Mouse (Mus musculus): Measurements from ENCODE around the gene Bcl7b. TPM values are rescaled to one million over a fixed set of nuclear protein-coding genes. Genes with fewer than 3 reads are reported as not detected.

The Bcl7b gene
- polyA plus RNA-seq, 1 experiment from 2014 or later: 48.0 TPM

DNA sequence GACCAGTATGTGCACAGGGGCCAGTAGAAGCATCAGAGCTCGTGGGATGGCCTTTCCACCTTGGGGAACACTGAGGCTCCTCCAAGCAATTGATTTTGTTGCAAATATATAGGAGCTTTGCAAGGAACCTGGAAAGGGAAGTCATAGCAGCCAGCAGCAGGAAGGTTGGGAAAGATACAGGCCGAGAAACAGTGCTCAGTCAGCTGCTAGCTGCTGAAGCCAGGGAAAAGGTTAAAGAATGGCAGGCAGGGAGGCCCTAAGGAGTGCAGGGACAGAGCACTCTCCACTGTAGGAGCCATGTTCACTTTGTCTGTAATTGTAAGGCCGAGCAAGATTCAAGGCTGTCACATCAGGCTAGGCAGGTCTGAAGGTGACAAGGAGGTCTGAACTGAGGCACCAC is 10.4 kb downstream of the Bcl7b start:
- H3K27me3 ChIP-seq (replicated peaks; ENCODE audit: control insufficient read depth, insufficient read depth, low read length): no peaks in the 10 kb centered on the region
- H3K4me1 ChIP-seq (replicated peaks; ENCODE audit: control insufficient read depth, insufficient read depth, low read length): no peaks in the 10 kb centered on the region
- H3K9ac ChIP-seq (ENCODE audit: low read length): no peak overlapping the region
- H3K9me3 ChIP-seq (ENCODE audit: control insufficient read depth, low read length): no peaks in the 10 kb centered on the region
- no peak for DNase-seq (ENCODE audit: low spot score)
- H3K36me3 ChIP-seq (ENCODE audit: control insufficient read depth, insufficient read depth, low read length): peaks cover 81% of the 10 kb centered on the region
- no peak overlapping the region for H3K4me2 ChIP-seq (ENCODE audit: low read length)
- no peak for ATAC-seq (replicated peaks; ENCODE audit: low FRiP score, low TSS enrichment, low read depth)
- WGBS: 75% methylated on average over 3 of the region's 3 CpGs
- H3K27ac ChIP-seq (ENCODE audit: low read depth): no peak overlapping the region
- no peak overlapping the region for H3K4me3 ChIP-seq (ENCODE audit: low read depth, low read length)

DNA sequence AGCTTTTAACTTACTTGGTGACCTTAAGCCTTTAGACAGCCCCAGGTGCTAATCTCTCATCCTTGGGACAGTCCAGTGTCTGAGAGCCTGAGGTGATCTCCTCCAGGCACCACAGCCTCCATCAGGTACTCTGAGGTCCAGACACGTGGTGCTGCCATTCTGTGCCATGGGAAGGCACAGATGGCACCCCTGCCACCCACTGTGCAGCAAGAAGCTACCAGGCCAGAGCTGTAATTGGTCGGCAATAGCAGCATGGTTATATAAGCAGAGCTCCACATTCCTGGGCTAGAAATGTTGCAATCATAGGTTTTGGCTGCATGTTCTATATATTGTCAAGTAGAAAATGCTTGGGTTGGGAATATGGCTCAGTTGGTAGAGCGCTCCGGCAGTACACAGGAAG is 10.9 kb downstream of the Bcl7b start:
- Histone ChIP-seq H3K27me3 (replicated peaks; ENCODE audit: control insufficient read depth, insufficient read depth, low read length) (no peaks in the 10 kb centered on the region), H3K4me2 (ENCODE audit: low read length) (no peak overlapping the region), H3K4me1 (replicated peaks; ENCODE audit: control insufficient read depth, insufficient read depth, low read length) (no peaks in the 10 kb centered on the region), H3K4me3 (ENCODE audit: low read depth, low read length) (no peak overlapping the region), H3K9ac (ENCODE audit: low read length) (no peak overlapping the region), H3K9me3 (ENCODE audit: control insufficient read depth, low read length) (no peaks in the 10 kb centered on the region), H3K27ac (ENCODE audit: low read depth) (no peak overlapping the region), H3K36me3 (ENCODE audit: control insufficient read depth, insufficient read depth, low read length) (peaks cover 76% of the 10 kb centered on the region)
- 92% methylated on average over 4 of the region's 4 CpGs for WGBS
- ATAC-seq (replicated peaks; ENCODE audit: low FRiP score, low TSS enrichment, low read depth): no peak
- DNase-seq (ENCODE audit: low spot score): no peak

DNA sequence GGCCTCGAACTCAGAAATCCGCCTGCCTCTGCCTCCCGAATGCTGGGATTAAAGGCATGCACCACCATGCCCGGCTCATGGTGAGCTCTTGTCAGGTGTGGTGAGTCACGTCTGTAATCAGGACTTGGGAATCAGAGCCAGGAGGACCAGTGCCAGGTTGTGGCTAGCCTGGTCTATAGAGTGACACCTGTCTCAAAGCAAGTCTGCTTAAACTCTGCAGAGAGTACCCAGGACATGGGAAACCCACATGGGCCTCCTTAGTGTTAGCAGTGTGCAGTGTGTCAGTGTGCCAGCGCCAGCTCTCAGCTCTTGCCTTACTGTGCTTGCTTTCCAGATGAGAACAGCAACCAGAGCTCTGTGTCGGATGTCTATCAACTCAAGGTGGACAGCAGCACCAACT is 11.5 kb downstream of the Bcl7b start:
- 95% methylated on average over 6 of the region's 7 CpGs for WGBS
- ATAC-seq (replicated peaks; ENCODE audit: low FRiP score, low TSS enrichment, low read depth): no peak
- Histone ChIP-seq H3K9me3 (ENCODE audit: control insufficient read depth, low read length) (0 out of 2 replicates have a peak, but pooled peaks cover 2% of the 10 kb centered on the region), H3K4me2 (ENCODE audit: low read length) (no peak overlapping the region), H3K27me3 (replicated peaks; ENCODE audit: control insufficient read depth, insufficient read depth, low read length) (no peaks in the 10 kb centered on the region), H3K36me3 (ENCODE audit: control insufficient read depth, insufficient read depth, low read length) (peaks cover 71% of the 10 kb centered on the region), H3K9ac (ENCODE audit: low read length) (no peak overlapping the region), H3K4me3 (ENCODE audit: low read depth, low read length) (no peak overlapping the region), H3K27ac (ENCODE audit: low read depth) (no peak overlapping the region), H3K4me1 (replicated peaks; ENCODE audit: control insufficient read depth, insufficient read depth, low read length) (no peaks in the 10 kb centered on the region)
- DNase-seq (ENCODE audit: low spot score): no peak

DNA sequence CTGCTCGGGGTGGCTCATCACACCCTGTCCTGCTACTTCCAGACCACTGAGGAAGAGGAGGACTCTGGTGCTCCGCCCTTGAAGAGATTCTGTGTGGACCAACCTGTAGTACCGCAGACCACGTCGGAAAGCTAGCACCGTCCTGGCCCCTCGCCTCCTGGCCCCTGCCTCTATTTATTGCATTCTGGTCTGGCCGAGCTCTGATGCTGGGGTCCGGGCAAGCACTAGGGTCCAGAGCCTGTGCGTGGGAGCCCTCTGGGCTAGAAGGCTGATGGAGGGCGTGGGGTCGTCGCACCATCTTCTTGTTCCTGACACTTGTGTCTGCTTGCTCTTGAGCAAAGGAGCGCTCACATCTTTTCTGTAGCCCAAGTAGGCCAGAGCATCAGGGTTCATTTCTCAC is 12.7 kb downstream of the Bcl7b start:
- Histone ChIP-seq H3K4me2 (ENCODE audit: low read length) (no peak overlapping the region), H3K9ac (ENCODE audit: low read length) (no peak overlapping the region), H3K4me3 (ENCODE audit: low read depth, low read length) (no peak overlapping the region), H3K4me1 (replicated peaks; ENCODE audit: control insufficient read depth, insufficient read depth, low read length) (no peaks in the 10 kb centered on the region), H3K36me3 (ENCODE audit: control insufficient read depth, insufficient read depth, low read length) (peaks cover 64% of the 10 kb centered on the region), H3K9me3 (ENCODE audit: control insufficient read depth, low read length) (0 out of 2 replicates have a peak, but pooled peaks cover 5% of the 10 kb centered on the region), H3K27ac (ENCODE audit: low read depth) (no peak overlapping the region), H3K27me3 (replicated peaks; ENCODE audit: control insufficient read depth, insufficient read depth, low read length) (no peaks in the 10 kb centered on the region)
- ATAC-seq (replicated peaks; ENCODE audit: low FRiP score, low TSS enrichment, low read depth) (no peak), DNase-seq (ENCODE audit: low spot score) (no peak)
- 95% methylated on average over 14 of the region's 14 CpGs for WGBS

DNA sequence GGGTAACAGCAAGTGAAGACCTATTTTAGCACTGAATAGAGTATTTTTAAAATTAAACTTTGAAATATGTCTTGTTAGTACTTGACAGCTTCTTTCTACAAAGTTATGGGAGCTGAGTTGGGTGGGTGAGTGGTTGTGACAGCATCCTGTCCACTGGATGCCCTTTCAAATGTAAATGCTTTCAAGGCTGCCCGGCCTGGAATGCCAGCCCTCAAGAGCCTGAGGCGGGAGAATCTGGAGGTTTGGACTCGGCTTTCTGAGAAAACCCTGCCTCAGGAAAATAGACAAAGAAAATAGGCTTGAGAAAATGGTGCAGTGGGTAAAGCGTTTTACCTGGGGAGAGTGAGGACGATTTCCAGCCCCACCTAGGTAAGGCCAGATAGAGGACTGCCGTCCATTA is 13.7 kb downstream of the Bcl7b start:
- Histone ChIP-seq H3K4me1 (replicated peaks; ENCODE audit: control insufficient read depth, insufficient read depth, low read length) (no peaks in the 10 kb centered on the region), H3K4me2 (ENCODE audit: low read length) (no peak overlapping the region), H3K27ac (ENCODE audit: low read depth) (no peak overlapping the region), H3K9me3 (ENCODE audit: control insufficient read depth, low read length) (0 out of 2 replicates have a peak, but pooled peaks cover 5% of the 10 kb centered on the region), H3K27me3 (replicated peaks; ENCODE audit: control insufficient read depth, insufficient read depth, low read length) (no peaks in the 10 kb centered on the region), H3K36me3 (ENCODE audit: control insufficient read depth, insufficient read depth, low read length) (peaks cover 56% of the 10 kb centered on the region), H3K4me3 (ENCODE audit: low read depth, low read length) (no peak overlapping the region), H3K9ac (ENCODE audit: low read length) (no peak overlapping the region)
- WGBS: 87% methylated on average over 6 of the region's 6 CpGs
- no peak for DNase-seq (ENCODE audit: low spot score)
- ATAC-seq (replicated peaks; ENCODE audit: low FRiP score, low TSS enrichment, low read depth): no peak

DNA sequence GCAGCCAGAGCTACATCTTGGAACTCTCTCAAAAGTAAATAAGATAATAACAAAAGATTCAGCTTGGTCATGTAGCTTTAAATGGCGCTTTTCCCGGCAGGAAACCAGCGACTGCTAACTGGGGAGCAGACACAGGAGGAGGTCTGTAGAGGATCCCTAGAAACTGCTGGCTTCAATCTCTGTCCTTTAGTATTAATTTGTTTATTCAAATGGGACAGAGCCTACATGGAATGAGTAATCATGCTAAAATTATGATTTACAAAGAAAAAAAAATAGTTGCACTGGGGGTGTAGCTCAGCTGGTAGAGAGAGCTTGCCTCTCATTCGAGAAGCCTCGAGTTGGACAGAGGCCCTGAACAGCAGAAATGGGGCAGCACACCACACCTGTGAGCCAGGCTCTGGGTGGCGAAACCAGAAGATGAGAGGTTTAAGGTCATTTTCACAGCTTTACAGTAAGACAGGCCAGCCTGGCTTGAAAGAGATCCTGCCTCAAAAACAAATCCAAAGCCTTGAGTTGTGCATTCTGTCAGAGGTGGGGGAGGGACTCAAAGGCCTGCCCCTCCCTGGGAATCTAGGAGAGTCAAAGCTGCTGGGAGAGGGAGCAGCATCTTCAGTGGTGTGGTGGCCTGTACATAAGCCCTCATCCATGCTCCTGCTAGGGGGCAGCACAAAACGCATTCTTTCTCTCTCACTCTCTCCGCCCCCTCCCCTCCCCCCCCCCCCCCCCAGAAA is 15.2 kb downstream of the Bcl7b start:
- Histone ChIP-seq H3K36me3 (ENCODE audit: control insufficient read depth, insufficient read depth, low read length) (peaks cover 41% of the 10 kb centered on the region), H3K9ac (ENCODE audit: low read length) (no peak overlapping the region), H3K9me3 (ENCODE audit: control insufficient read depth, low read length) (0 out of 2 replicates have a peak, but pooled peaks cover 5% of the 10 kb centered on the region), H3K27ac (ENCODE audit: low read depth) (peak overlapping the region; percentile 44; the same call in 1 of the 2 replicates), H3K27me3 (replicated peaks; ENCODE audit: control insufficient read depth, insufficient read depth, low read length) (no peaks in the 10 kb centered on the region), H3K4me3 (ENCODE audit: low read depth, low read length) (no peak overlapping the region), H3K4me1 (replicated peaks; ENCODE audit: control insufficient read depth, insufficient read depth, low read length) (no peaks in the 10 kb centered on the region), H3K4me2 (ENCODE audit: low read length) (no peak overlapping the region)
- 47% methylated on average over 8 of the region's 8 CpGs for WGBS
- ATAC-seq (replicated peaks; ENCODE audit: low FRiP score, low TSS enrichment, low read depth) (no peak), DNase-seq (ENCODE audit: low spot score) (no peak)

DNA sequence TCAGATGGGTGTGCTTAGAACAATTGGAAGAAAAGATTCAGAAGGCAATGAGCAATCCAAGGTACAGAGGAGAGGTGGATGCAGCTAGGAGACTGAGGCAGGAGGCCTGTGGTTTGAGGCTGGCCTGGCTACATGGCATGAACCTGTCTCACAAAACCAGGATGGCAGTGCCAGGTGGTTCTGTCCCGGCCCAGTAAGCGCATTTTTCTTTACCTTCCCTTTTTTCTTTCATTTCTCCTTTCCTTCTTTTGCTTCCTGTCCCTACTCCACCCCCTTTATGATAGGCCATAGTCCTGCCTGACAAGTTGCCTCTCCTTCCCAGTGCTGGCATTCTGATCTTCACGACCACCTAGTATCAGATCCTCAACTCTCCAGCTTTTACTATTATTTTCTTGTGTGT is 16.9 kb downstream of the Bcl7b start:
- 97% methylated on average over 3 of the region's 3 CpGs for WGBS
- H3K36me3 ChIP-seq (ENCODE audit: control insufficient read depth, insufficient read depth, low read length): peaks cover 28% of the 10 kb centered on the region
- 0 out of 2 replicates have a peak, but pooled peaks cover 5% of the 10 kb centered on the region for H3K9me3 ChIP-seq (ENCODE audit: control insufficient read depth, low read length)
- H3K4me2 ChIP-seq (ENCODE audit: low read length): no peak overlapping the region
- H3K4me3 ChIP-seq (ENCODE audit: low read depth, low read length): no peak overlapping the region
- no peak overlapping the region for H3K27ac ChIP-seq (ENCODE audit: low read depth)
- H3K27me3 ChIP-seq (replicated peaks; ENCODE audit: control insufficient read depth, insufficient read depth, low read length): no peaks in the 10 kb centered on the region
- DNase-seq (ENCODE audit: low spot score): no peak
- no peak for ATAC-seq (replicated peaks; ENCODE audit: low FRiP score, low TSS enrichment, low read depth)
- H3K4me1 ChIP-seq (replicated peaks; ENCODE audit: control insufficient read depth, insufficient read depth, low read length): peaks cover 14% of the 10 kb centered on the region
- H3K9ac ChIP-seq (ENCODE audit: low read length): no peak overlapping the region

DNA sequence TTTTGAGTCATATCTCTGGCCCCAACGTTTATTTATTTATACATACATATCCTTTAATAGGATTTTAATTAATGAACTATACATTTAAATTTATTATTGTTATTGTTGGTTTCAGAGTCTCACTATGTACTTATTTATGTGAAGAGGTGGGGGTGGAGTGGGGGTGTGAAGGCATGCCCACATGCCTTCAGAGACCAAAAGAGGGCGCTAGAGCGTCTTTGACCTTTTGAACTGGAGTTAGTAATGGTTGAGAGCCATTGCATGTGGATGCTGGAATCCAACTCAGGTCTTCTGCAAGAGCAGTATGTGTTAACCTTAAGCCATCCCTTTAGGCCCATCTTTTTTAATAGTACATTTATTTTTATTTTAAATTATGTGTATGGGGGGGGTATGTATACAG is 17.5 kb downstream of the Bcl7b start:
- no peak for DNase-seq (ENCODE audit: low spot score)
- no peak for ATAC-seq (replicated peaks; ENCODE audit: low FRiP score, low TSS enrichment, low read depth)
- WGBS: 31% methylated on average over 3 of the region's 3 CpGs
- H3K9me3 ChIP-seq (ENCODE audit: control insufficient read depth, low read length): 0 out of 2 replicates have a peak, but pooled peaks cover 5% of the 10 kb centered on the region
- H3K4me2 ChIP-seq (ENCODE audit: low read length): no peak overlapping the region
- no peak overlapping the region for H3K9ac ChIP-seq (ENCODE audit: low read length)
- H3K36me3 ChIP-seq (ENCODE audit: control insufficient read depth, insufficient read depth, low read length): peaks cover 26% of the 10 kb centered on the region
- H3K27me3 ChIP-seq (replicated peaks; ENCODE audit: control insufficient read depth, insufficient read depth, low read length): no peaks in the 10 kb centered on the region
- H3K4me1 ChIP-seq (replicated peaks; ENCODE audit: control insufficient read depth, insufficient read depth, low read length): peaks cover 16% of the 10 kb centered on the region
- H3K27ac ChIP-seq (ENCODE audit: low read depth): no peak overlapping the region
- no peak overlapping the region for H3K4me3 ChIP-seq (ENCODE audit: low read depth, low read length)

DNA sequence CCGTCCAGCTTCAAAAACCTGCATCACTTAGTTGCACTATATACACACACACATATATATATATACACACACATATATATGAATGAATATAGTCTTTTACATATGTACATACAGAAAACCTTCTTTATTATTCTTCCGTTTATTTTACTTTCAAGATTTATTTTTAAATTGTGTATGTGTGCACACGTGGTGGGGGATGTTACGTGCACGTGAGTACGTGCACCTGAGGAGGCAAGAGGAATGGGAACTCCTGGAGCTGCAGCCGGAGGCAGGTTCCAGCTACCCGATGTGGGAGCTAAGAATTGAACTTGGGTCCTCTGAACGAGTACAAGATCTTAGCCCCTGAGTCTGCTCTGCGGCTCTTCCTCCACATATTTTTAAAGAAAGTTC is 18.1 kb downstream of the Bcl7b start:
- DNase-seq (ENCODE audit: low spot score): no peak
- ATAC-seq (replicated peaks; ENCODE audit: low FRiP score, low TSS enrichment, low read depth): peak; percentile 21
- Histone ChIP-seq H3K9ac (ENCODE audit: low read length) (peak overlapping the region; percentile 97), H3K4me1 (replicated peaks; ENCODE audit: control insufficient read depth, insufficient read depth, low read length) (peaks cover 16% of the 10 kb centered on the region), H3K27ac (ENCODE audit: low read depth) (peak overlapping the region; percentile 96), H3K4me2 (ENCODE audit: low read length) (peak overlapping the region; percentile 66), H3K36me3 (ENCODE audit: control insufficient read depth, insufficient read depth, low read length) (peaks cover 26% of the 10 kb centered on the region), H3K9me3 (ENCODE audit: control insufficient read depth, low read length) (0 out of 2 replicates have a peak, but pooled peaks cover 5% of the 10 kb centered on the region), H3K27me3 (replicated peaks; ENCODE audit: control insufficient read depth, insufficient read depth, low read length) (no peaks in the 10 kb centered on the region), H3K4me3 (ENCODE audit: low read depth, low read length) (peak overlapping the region; percentile 100)
- 21% methylated on average over 10 of the region's 10 CpGs for WGBS
